Mouse (Mus musculus): ENCODE measurements around the gene Gdf11.

The Gdf11 gene

DNA sequence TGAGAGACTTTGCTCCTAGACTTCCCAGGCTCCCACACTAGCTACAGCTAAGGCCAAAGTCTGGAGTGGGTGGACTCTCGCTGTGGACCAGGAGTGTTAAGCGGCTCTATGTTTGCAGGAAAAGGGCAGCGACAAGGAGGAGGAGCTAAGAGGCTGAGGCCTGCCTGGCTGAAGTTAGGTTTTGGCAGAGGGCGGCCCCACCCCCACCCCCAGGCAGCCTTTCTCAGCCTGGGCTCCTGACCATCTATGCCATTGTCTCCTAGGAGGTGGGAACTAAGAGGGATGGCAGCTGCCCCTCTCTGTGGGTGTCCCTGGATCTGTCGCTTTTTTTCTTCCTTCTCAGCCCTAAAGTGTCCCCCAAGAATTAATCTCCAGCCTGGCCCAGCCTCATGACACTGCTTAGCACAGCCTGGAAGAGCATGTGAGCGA lies 27.7 kb upstream of the Gdf11 start:
- DNase-seq (ENCODE audit: low spot score in 2 of 2), result no peak

DNA sequence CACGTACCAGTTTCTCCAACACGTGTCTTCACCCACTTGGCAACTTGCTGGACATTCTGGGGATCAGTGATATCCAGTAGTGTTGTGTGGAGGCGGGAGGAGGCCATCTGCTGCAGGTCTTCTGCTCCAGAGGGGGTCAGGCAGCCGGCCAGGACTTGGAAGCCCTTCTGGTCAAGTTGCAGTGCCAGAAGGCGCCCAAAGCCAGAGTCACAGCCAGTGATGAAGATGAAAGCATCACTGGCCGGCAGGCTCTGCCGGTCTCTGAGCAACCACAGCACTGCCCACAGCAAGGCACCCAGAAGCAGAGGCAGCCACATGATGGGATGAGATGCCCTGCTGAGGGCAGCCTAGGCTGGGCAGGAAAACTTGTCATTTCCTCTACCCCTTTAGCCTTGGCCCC lies 26.7 kb upstream of the Gdf11 start:
- DNase-seq (ENCODE audit: low spot score in 2 of 2), result no peak

DNA sequence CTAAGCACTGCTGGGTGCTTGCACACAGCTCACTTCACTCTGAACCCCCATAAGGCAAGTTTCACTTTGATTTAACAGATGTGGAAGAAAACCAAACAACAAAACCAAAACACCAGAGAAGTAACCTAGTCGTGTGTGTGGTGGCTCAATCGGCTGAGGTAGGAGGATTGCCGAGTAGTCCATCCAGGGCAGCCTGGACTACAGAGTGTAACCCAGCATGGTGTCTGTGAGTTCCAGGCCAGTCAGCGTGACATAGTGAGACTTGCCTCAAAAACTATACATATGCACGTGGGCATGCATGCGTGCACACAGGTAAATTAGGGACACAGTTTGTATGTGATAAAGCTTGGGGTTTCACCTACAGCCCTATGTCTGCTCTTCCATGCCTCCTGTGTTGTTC lies 25.9 kb upstream of the Gdf11 start:
- DNase-seq (ENCODE audit: low spot score in 2 of 2), result no peak

DNA sequence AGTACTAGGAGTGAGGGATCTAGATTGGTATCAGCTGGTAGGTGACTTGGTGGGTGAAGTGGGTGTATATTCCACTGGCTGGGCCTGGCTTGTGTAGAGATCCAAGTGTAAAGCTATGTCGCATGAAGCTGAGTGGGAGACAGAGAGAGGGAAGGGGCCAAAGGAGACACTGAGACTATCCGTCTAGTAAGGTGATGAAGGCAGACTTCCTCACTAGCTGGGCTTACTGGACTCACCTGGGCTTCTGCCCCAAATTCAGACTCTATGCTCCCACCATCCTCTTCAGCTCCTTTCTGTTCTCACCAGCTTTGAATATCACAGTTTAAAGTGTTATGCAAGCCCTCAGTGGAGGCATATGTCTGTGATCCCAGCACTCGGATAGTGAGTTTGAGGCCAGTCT lies 25.1 kb upstream of the Gdf11 start:
- DNase-seq (ENCODE audit: low spot score in 2 of 2), result no peak

DNA sequence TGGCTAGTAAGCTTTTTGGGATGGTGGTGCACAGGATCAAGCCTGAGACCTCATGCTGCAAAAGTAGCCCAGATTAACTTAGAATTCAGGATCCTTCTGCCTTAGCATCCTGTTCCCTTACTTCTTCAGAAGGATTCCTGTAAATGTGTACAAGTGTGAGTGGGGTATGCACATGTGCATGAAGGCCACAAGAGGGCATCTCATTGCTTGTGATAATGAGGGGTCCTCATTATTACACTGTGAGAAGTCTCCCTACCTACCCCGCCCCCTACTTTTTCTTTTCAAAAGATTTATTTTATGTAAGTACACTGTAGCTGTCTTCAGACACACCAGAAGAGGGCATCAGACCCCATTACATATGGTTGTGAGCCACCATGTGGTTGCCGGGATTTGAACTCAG lies 24.0 kb upstream of the Gdf11 start:
- no peak for DNase-seq (ENCODE audit: low spot score in 2 of 2)

DNA sequence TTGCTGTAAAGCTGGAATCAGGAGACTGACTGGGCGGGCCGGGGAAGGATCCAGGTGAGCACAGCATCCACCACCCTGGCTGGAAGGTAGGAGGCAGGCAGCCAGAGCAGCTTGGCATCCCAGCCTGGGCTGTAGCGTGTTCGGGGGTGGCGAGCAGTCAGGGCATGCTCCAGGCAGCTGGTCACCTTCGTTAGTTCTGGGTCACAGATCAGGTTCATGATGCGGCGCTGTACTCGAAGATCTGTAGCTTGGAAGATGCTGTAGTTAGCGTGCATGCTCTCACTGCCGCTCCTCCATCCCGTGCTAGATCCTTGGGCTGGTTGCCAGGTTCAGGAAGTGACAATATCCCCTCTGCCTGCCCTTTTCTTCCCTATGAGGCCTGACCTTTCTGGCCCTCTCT lies 22.2 kb upstream of the Gdf11 start:
- DNase-seq (ENCODE audit: low spot score in 2 of 2), result no peak

DNA sequence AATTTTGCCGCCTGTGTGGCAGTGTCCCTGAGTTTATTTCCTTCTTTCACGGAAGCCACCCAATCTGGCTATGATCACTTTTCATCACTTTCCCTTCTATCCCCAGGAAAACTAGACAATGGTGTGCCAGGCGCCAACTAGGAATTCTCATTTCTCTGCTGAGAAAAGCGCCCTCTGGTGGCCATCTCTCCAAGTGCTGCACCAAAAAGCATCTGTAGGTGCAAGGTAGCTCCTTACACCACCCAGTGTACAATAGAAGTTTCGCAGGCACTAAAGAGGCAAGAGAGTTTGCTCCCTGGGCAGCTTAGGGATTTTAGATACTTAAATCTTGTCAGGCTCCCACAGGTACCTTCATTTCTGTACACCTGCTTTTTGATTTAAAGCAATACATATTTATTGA lies 21.7 kb upstream of the Gdf11 start:
- peak; percentile 76 to 86 for DNase-seq (ENCODE audit: low spot score in 2 of 2)

DNA sequence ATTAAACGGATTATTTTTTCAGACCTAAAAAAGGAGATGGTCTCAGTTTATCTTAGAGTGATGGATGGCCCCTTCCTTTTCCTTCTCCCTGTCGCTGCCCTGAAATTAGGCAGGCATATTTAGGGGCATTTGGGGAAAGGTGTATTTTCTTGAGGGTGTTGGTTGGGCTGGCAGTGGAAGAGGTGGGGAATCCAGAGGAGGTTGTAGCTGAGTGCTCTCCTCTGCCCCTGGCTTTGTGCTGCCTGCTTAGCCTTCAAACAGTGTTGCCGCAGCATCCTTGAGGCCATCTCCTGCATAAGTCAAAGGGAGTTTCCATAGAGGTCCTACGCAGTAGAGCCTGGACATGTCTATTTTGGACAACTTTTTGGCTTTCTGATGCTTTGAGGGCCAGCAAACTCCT lies 21.3 kb upstream of the Gdf11 start:
- no peak for DNase-seq (ENCODE audit: low spot score in 2 of 2)

DNA sequence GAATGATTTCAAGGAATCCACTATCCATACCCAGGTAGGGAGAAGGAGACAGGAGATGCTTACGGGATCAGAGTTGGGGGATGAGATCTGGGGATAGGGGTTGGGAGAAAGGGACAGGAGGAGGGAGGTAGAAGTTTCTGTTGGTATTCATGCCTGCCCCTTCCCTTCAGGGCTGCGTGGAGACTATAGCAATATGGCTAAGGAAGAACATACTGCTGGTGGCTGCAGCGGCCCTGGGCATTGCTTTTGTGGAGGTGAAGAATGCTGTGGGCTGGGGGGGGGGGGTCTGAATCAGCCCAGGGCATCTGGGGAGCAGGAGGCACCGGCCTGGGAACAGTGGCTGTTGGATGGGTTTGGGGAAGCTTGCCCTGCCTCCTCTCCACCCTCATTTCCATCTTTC lies 20.8 kb upstream of the Gdf11 start:
- DNase-seq (ENCODE audit: low spot score in 2 of 2), result no peak

DNA sequence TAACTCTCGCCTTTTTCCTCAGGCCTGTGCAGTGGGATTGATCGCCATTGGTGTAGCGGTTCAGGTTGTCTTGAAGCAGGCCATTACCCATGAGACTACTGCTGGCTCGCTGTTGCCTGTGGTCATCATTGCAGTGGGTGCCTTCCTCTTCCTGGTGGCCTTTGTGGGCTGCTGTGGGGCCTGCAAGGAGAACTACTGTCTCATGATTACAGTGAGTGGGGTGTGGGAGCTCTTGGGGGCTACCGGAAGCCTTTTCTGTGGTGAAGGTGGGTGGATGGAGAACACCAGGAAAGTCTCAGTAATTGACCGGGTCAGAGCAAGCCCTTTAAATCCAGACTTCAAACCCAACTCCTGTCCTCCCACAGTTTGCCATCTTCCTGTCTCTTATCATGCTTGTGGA lies 19.9 kb upstream of the Gdf11 start:
- DNase-seq (ENCODE audit: low spot score in 2 of 2), result no peak

DNA sequence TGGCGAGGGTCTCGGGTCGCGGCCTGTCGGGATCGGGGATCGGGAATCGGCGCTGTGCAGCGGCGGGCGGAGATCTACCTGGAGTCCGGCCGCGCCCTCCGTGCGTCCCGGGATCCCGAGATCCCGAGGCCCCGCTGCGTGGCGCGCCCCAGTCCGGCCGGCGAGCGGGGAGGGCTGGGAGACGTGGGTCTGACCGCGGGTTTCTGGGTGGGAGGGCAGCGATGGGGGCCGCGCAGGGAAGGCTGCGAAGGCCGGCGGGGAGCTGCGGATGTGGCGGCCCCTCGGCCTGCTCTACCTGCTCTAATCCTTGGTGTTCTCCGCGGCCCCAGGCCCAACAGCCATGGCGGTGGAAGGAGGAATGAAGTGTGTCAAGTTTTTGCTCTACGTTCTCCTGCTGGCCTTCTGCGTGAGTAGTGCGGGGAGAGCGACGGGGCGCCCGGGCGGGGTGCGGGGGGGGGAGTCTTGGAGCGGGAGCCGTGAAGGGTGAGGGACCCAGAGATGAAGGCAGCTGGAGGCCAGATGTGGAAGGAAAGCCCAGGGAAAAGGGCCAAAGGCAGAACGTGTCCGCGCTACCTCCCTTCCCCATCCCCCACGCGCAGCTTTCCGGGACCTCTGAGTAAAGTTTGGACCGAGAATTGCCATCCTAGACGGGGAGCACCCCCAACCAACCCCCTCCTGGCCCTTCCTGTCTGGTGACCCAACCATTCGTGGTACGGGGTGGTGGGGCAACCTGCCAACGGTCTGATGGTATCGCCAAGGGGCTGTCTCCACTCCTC lies 18.7 kb upstream of the Gdf11 start:
- DNase-seq (ENCODE audit: low spot score in 2 of 2), result peak in 1 of 2 experiments; percentile 57

DNA sequence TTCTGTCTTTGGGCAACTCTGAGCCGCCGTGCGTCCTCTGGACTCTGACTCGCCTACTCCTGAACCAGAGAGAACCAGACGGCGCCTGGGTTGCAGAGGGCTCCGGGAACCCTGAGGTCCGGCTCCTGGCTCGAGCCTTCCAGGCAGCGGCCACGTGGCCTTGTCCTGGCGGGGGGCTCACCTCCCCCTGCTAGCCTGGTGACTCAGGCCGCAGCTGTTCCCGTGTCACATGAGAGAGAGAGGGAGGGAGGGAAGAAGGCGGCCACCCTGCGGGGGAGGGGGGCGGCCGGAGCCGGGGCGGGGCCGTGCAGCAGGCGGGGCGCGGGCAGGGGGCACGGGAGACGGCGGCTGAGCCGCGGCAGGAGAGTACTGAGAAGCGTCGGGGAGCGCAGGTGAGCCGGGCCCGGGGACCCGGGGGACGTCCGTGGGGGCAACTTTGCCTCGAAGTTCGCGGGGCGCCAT lies 18.1 kb upstream of the Gdf11 start:
- DNase-seq (ENCODE audit: low spot score in 2 of 2), result peak; percentile 53 to 63

DNA sequence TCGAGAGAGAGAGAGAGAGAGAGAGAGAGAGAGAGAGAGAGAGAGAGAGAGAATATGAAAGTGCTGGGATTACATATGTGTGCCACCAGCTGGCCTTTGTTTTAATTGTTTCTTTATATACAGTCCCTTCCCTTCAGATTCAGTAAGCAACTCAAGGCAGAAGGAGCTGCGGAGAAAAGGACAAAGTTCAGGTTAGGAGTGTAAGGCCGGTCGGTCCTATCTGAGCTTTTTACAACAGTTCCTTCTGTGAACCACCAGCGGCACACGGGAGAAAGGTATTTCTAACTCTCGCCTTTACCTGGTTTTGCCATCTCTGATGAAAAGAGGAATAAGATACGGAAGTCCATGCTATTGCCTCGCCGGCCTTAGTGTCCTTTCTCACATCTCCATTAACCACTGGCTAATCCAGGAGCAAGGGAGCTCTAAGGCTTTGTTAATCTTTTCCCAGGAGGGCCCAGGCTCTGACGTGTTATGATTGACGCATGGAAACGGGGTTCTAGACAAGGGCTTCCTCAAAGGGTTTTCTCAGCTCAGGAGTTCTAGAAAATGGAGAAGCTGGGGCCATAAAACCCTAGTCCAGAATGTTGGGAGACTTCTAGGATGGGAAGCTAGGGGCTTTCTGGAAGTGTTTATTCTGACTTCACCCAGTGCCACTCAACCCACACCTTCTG lies 17.4 kb upstream of the Gdf11 start:
- no peak for DNase-seq (ENCODE audit: low spot score in 2 of 2)

DNA sequence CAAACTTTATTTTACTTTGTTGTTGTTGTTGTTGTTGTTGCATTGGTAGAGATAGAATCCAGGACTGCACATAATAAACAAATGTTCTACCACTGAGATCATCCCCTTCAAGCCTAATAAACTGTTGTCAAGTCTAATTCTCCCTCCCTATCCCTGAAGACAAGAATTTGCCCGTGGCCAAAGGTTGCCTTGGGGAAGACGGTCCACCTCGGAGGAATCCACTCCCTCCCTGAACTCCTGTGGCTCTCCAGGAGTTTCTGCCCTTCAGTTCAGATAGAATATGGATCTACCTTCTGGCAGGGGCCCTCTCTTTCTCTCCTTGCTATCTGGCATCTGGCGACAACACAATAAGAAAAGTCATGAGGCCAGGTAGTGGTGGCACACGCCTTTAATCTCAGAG lies 13.3 kb upstream of the Gdf11 start:
- DNase-seq (ENCODE audit: low spot score in 2 of 2), result no peak

DNA sequence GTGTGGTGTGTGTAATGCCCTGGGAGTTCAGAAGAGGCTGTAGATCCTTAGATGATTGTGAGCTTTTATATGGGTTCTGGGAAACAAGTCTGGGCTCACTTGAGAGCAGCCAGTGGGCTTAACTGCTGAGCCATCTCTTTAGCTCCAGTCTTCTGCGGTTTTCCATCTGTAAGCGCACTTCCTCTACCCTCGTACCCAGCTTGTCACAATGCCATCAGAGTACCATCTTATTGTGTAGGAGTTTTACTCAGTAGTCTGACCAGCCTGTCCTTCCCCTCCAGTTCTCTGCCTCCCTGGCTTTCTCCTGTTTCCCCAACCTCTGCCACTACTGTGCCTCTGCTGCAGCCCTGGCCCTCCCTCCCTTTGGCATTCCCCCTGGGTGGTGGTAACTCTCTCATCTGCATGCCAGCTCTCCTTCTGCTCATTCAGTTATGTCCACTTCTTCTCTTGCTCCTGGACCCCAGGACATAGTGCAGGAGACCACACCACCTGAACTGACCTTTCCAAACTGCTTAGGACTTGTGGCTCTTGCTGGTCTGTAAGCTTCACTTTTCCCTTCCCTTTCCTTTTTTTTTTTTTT lies 11.0 kb upstream of the Gdf11 start:
- DNase-seq (ENCODE audit: low spot score in 2 of 2), result no peak

DNA sequence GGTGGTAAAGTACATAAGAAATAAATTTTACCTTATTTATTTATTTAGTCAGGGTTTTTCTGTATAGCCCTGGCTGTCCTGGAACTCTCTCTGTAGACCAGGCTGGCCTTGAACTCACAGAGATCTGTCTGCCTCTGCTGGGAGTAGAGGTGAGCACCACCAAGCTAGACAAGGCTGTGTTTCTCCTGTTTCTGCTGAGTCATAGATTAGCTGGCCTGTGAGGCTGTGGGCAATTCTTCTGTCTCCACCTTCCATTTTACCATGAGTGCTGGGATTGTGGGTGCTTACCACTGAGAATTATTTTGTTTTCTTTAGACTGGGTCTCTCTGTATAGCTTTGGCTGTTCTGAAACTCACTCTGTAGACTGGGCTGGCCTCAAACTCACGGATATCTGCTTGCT lies 9.9 kb upstream of the Gdf11 start:
- DNase-seq (ENCODE audit: low spot score in 2 of 2), result no peak

DNA sequence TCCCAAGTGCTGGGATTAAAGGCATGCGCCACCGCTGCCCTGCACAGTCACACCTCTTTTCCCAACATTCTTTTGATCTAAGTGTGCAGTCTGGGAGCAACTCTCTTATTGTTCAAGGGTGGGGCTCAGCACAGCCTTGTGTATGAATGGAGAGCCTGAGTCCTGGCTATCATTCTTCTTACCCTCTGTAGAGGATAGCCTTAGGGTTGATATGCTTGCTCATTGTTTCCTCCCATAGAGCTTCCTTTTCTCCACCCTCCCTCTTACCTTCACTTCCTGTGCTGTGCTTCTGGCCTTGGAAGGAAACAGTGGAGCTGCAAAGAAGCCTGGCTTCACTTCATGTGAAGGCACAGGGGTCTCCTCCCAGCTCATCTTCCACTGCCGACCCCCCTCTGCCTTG lies 9.2 kb upstream of the Gdf11 start, which contains the start of gene Cd63:
Gene Cd63, plus strand, starts transcription at position 292 of the 400 bp plus-strand sequence.
- no peak for DNase-seq (ENCODE audit: low spot score in 2 of 2)

DNA sequence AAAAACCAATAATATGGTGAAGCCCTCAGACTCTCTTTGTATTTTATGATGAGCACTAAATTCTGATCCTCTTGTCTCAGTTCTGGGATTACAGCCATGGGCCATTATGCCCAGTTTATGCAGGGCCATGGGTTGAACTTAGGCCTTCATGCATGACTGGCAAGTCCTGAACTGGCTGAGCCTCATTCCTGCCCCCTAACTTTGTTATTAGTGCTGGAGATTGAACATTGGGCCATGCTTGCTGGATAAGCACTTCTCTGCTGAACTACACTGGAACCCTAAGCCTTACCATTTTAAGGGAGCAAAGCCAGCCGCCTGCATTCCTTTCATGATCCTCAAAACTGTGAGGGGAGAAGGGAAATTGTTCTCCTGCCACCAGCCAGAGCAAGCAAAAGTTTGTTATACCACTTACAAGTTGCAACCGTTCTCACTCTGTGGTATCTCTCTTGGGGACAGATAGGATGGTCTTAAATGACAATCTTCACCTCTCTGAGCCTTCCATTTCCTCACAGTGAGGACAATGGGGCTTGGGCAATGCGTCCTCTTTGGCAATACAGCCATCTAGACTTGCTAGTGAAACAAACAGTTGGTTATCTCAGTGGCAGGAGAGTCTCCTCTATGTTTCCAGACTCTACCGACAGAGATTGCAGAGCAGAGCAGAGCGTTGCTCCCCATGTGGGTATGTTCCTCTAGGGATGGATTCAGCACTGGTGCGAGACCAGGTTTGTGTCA lies 8.4 kb upstream of the Gdf11 start:
- DNase-seq (ENCODE audit: low spot score in 2 of 2), result no peak

DNA sequence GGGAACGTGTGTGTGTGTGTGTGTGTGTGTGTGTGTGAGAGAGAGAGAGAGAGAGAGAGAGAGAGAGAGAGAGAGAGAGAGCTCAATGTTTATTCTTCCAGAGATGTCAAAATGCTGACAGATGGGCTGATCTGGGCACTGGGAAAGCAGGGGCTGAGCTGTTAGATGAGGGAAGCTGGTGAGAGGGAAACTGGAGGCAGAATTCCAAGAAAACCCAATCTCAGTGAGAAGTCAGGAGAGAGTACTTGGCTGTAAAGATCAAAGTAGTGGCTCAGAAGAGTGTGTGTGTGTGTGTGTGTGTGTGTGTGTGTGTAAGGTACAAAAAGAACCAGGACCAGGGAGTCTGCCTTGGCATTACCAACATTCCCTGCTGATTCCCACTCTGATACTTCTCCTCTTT lies 6.0 kb upstream of the Gdf11 start:
- DNase-seq (ENCODE audit: low spot score in 2 of 2), result no peak

DNA sequence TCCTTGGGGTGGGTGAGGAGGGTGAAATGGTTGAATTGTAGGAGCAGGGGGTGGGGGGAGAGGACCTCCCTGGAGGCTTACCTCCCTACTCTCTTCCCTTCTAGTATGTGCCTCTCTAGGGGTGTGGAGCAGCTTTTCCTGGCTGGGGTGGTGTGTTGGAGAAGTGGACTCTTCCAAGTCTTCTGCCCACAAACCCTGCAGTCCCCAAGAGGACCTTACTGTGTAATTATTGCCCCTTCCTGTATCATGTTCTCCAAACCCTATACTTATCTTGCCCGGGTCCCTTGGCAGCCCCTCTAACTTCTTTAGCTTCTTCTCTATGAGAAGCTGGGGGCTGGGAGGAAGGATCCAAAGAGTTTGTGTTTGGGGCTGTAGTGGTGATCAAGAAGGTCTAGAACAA lies 5.3 kb upstream of the Gdf11 start:
- no peak for DNase-seq (ENCODE audit: low spot score in 2 of 2)

DNA sequence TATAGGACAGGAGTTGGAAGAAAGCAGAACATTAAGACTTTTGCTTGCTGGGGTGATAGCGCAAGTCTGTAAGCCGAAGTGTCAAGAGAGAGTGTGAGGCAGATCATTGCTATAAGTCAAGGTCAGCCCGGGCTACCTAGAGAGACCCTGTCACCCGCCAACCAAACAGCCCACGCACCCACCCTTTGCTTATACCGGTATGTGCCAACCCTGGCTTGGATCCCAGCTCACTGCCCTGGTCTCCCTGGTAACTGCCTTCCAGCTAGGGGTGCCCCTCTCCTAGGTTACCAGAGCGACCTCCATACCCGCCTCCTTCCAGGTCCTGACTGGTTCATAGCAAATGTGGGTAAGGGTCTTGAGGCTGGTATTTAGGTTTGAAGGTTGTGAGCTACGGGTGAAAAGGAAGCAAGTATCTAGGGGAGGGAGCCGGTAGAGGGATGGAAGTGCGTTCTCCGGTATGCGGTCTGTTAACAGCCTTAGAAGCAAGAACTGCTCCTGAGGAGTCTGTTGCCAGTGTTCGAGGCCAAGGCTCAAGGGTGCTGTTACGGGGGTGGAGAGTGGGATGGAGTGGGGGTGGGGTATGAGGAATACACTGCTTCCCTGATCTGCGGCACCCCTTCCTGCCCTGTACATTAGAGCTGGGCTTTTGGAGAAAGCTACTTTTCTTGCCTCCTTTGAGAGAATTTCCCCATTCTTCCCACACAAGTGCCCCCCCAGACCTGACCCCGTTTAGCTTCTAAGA lies 4.6 kb upstream of the Gdf11 start:
- DNase-seq (ENCODE audit: low spot score in 2 of 2), result peak in 1 of 2 experiments; percentile 64

DNA sequence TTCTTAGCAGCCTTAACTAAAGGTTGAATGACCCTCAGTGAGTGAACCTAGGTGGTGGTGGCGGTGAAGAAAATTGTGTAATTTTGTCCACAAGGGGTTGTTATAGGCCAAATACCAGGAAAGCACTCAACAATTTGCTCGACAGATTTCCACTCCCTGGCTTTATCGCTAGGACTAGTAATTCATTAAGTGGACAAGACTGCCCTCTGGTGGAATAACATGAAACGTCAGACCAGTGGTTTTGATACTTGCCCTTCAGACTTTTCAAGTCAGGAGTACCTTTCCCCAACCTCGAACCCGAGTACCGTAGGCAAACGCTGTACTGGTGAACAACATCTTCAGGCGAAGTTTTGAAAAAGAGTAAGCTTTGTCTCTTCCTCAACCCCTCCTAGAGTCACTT lies 3.9 kb upstream of the Gdf11 start:
- peak in 1 of 2 experiments; percentile 75 for DNase-seq (ENCODE audit: low spot score in 2 of 2)

Data from frontal cortex, postnatal 14 days (tissue).